ENCODE assay signal across 7 mouse cellular contexts in genomic region chr19:23688421-23688946, GRCm38 (mm10). TPM values are rescaled to one million over a fixed set of nuclear protein-coding genes. Genes with fewer than 3 reads are reported as not detected.
A peak's percentile ranks its signal among the peaks of the same experiment; 100 is the strongest.
DNase-seq lines count a peak whose midpoint lies in the region; ATAC-seq and TF ChIP-seq lines count a peak whose summit lies in the region.

No protein-coding gene starts in this region.

- TF ChIP-seq POLR2A in thymus, adult 2 months (IDR thresholded peaks at IDR 0.05; ENCODE audit: control insufficient read depth, extremely low read depth, insufficient read depth, low read length, poor library complexity) = no peak

- no peak for TF ChIP-seq CTCF in left cerebral cortex, adult 2 months (IDR thresholded peaks at IDR 0.05)
- TF ChIP-seq CTCF in thymus, adult 2 months (IDR thresholded peaks at IDR 0.05; ENCODE audit: borderline replicate concordance, control insufficient read depth, extremely low read depth, insufficient read depth, low read length, poor library complexity) = no peak

- DNase-seq in left cerebral cortex, adult 2 months (ENCODE audit: extremely low spot score in 1 of 2, low spot score in 2 of 2) = no peak
- no peak for DNase-seq in left cerebral cortex, postnatal 4 days
- peak; percentile 80 for DNase-seq in embryo, embryonic 10.5 days (ENCODE audit: low spot score)
- peak; percentile 65 for DNase-seq in mesoderm, embryonic 11.5 days (ENCODE audit: low read depth, low spot score)
- DNase-seq in natural killer cell, adult 2 months (ENCODE audit: low spot score in 2 of 2) = no peak
- DNase-seq in thymus, adult 2 months = no peak

- H3K36me3 ChIP-seq in hindbrain, embryonic 15.5 days = no peaks in the 10 kb centered on the region
- no peaks in the 10 kb centered on the region for H3K36me3 ChIP-seq in thymus, adult 2 months (ENCODE audit: control insufficient read depth, insufficient read depth, low read length)

- intact Hi-C loops in left cerebral cortex, adult 2 months (cut with DNase I) = no loop called here
- intact Hi-C loops in left cerebral cortex, postnatal 4 days (cut with DNase I) = loop anchor here (10.0 kb wide), 1 partner anchor 314 kb away; no protein-coding TSS in a partner anchor

- H3K9ac ChIP-seq in hindbrain, embryonic 15.5 days = peak overlapping the region; percentile 4; the same call in 1 of the 2 replicates

- H3K4me1 ChIP-seq in hindbrain, embryonic 15.5 days (replicated peaks) = peaks cover 21% of the 10 kb centered on the region
- H3K4me1 ChIP-seq in thymus, adult 2 months (replicated peaks; ENCODE audit: control insufficient read depth, insufficient read depth, low read length) = peaks cover 2% of the 10 kb centered on the region; the same call in 1 of the 2 replicates

- 10% methylated on average over 4 of the region's 4 CpGs for WGBS in hindbrain, embryonic 15.5 days
- 61% methylated on average over 4 of the region's 4 CpGs for WGBS in thymus, adult 2 months

- peak overlapping the region; percentile 91 for H3K4me3 ChIP-seq in left cerebral cortex, adult 2 months
- H3K4me3 ChIP-seq in hindbrain, embryonic 15.5 days = peak overlapping the region; percentile 69
- no peak overlapping the region for H3K4me3 ChIP-seq in thymus, adult 2 months (ENCODE audit: control insufficient read depth, insufficient read depth, low read length)

- no peaks in the 10 kb centered on the region for H3K27me3 ChIP-seq in hindbrain, embryonic 15.5 days
- H3K27me3 ChIP-seq in thymus, adult 2 months (ENCODE audit: control insufficient read depth, insufficient read depth, low read length) = no peaks in the 10 kb centered on the region

- H3K4me2 ChIP-seq in hindbrain, embryonic 15.5 days = peak overlapping the region; percentile 61

- peak overlapping the region; percentile 96 for H3K27ac ChIP-seq in left cerebral cortex, adult 2 months
- H3K27ac ChIP-seq in hindbrain, embryonic 15.5 days (replicated peaks) = no peak overlapping the region
- H3K27ac ChIP-seq in thymus, adult 2 months (ENCODE audit: control insufficient read depth, insufficient read depth, low read length) = no peak overlapping the region

- H3K9me3 ChIP-seq in hindbrain, embryonic 15.5 days = no peaks in the 10 kb centered on the region

- ATAC-seq in hindbrain, embryonic 15.5 days (ENCODE audit: low FRiP score, low read depth) = no peak

RNA-seq across cellular contexts. Expression of gene Ptar1, which starts 1.3 kb away (rescaled TPM):
- 10 to 100 TPM; 37.0 to 40.9 TPM for total RNA-seq in left cerebral cortex, adult 2 months (2021)
- 10 to 100 TPM; 24.8 to 27.1 TPM for total RNA-seq in left cerebral cortex, postnatal 4 days (2021)
- 4.2 and 4.3 TPM in 2 replicates for polyA plus RNA-seq in hindbrain, embryonic 15.5 days (2015; fragmentation: Nextera tagmentation; extraction: Ambion mirVana)
- polyA plus RNA-seq in thymus, adult 2 months (2012; rRNA removed) = 4.8 and 5.0 TPM in 2 replicates

RNA-seq across cellular contexts. Expression of gene 1700028P14Rik, which starts 35.9 kb away (rescaled TPM):
- total RNA-seq in left cerebral cortex, adult 2 months (2021) = 1 to 10 TPM; 1.4 to 1.9 TPM
- total RNA-seq in left cerebral cortex, postnatal 4 days (2021) = 1 to 10 TPM in 1 of 2 experiments, under 1 TPM in 1; 0.90 to 2.0 TPM
- 2.5 and 3.1 TPM in 2 replicates for polyA plus RNA-seq in hindbrain, embryonic 15.5 days (2015; fragmentation: Nextera tagmentation; extraction: Ambion mirVana)
- 0.15 and 0.16 TPM in 2 replicates for polyA plus RNA-seq in thymus, adult 2 months (2012; rRNA removed)

Comparison
In these comparisons a context has a peak if more than half of its experiments do, and no peak if none do; other contexts are left out.
1. DNase-seq: peak in embryo, embryonic 10.5 days (single experiment) and mesoderm, embryonic 11.5 days (single experiment); none in left cerebral cortex, adult 2 months (0 of 2), left cerebral cortex, postnatal 4 days (single experiment), natural killer cell, adult 2 months (0 of 2) and thymus, adult 2 months (single experiment).